Mouse (Mus musculus) CD8-positive naive resting alpha-beta T cell, adult 2 months (primary cell): ENCODE measurements at regions not wholly inside any gene's neighbourhood (a gene's known extent, or its start where the extent isn't known, plus 50 kb on each side); places are given as distances from the start of the nearest gene placed in this dataset.

Source experiments
- DNase-seq, 2 experiments: peaks; one replicate each; pipeline ENCODE4 v3.0.0; 2022; ENCODE audit warnings: low read depth in 2 of 2, low spot score in 2 of 2

GRCm38 (mm10) chr3:101694311-101694710 is 89.8 kb upstream of the Atp1a1 start:
- no peak for DNase-seq

- DNase-seq: no peak
These were observed 87.6 kb upstream of the Atp1a1 start for GRCm38 (mm10) chr3:101691937-101692604.

GRCm38 (mm10) chr3:101690779-101691178 is 86.3 kb upstream of the Atp1a1 start:
- no peak for DNase-seq

- DNase-seq: no peak
These were observed 85.7 kb upstream of the Atp1a1 start for GRCm38 (mm10) chr3:101690222-101690621.

GRCm38 (mm10) chr3:101685203-101685602 is 80.7 kb upstream of the Atp1a1 start:
- DNase-seq: no peak

GRCm38 (mm10) chr3:101672943-101673342 is 68.5 kb upstream of the Atp1a1 start:
- no peak for DNase-seq

GRCm38 (mm10) chr3:101670561-101671001 is 66.1 kb upstream of the Atp1a1 start:
- DNase-seq: no peak

- no peak for DNase-seq
These were observed 65.3 kb upstream of the Atp1a1 start for GRCm38 (mm10) chr3:101669743-101670142.

GRCm38 (mm10) chr3:101667767-101668387 is 63.4 kb upstream of the Atp1a1 start:
- DNase-seq: no peak

- DNase-seq: no peak
These were observed 62.7 kb upstream of the Atp1a1 start for GRCm38 (mm10) chr3:101667186-101667585.

- peak in 1 of 2 experiments; percentile 8 for DNase-seq
These were observed 62.1 kb upstream of the Atp1a1 start for GRCm38 (mm10) chr3:101666583-101666982.

- DNase-seq: no peak
These were observed 56.9 kb upstream of the Atp1a1 start for GRCm38 (mm10) chr3:101661184-101661992.

GRCm38 (mm10) chr3:101660635-101661034 is 56.2 kb upstream of the Atp1a1 start:
- no peak for DNase-seq

GRCm38 (mm10) chr3:101660176-101660575 is 55.7 kb upstream of the Atp1a1 start:
- DNase-seq: no peak

GRCm38 (mm10) chr3:101657979-101658378 is 53.5 kb upstream of the Atp1a1 start:
- no peak for DNase-seq

- DNase-seq: no peak
These were observed 50.2 kb upstream of the Atp1a1 start for GRCm38 (mm10) chr3:101654720-101655119.
